Mouse (Mus musculus): ENCODE results near the gene Ermp1. TPM values are rescaled to one million over a fixed set of nuclear protein-coding genes. Genes with fewer than 3 reads are reported as not detected.
A peak's percentile ranks its signal among the peaks of the same experiment; 100 is the strongest.

Ermp1 gene
- total RNA-seq (2021), result 1 to 10 TPM; 6.8 to 8.8 TPM
- long read RNA-seq, experiment 1, full-length matches to known transcripts, result 1 of 1 reads
- long read RNA-seq, experiment 1, partial matches to known transcripts, result 0 of 1 reads
- long read RNA-seq, experiment 1, other reads (novel, unspliced or antisense), result 0 of 1 reads
- long read RNA-seq, experiment 2, full-length matches to known transcripts, result 1 of 3 reads
- long read RNA-seq, experiment 2, partial matches to known transcripts, result 0 of 3 reads
- long read RNA-seq, experiment 2, other reads (novel, unspliced or antisense), result 2 of 3 reads

GRCm38 (mm10) chr19:29647651-29648549 is at the start of gene Ermp1:
Ermp1 (minus strand) TSS chr19:29648415.
- DNase-seq, result peak; percentile 92
- intact Hi-C loops (cut with DNase I; ENCODE audit: low total_unique reads), result no loop called here

GRCm38 (mm10) chr19:29697245-29697874 is 49.1 kb upstream of the Ermp1 start, which contains the start of gene Mlana:
Mlana (plus strand) TSS chr19:29697824.
- DNase-seq, result no peak
- intact Hi-C loops (cut with DNase I; ENCODE audit: low total_unique reads), result no loop called here

- no peak for DNase-seq
- intact Hi-C loops (cut with DNase I; ENCODE audit: low total_unique reads), result no loop called here
Measured at GRCm38 (mm10) chr19:29696840-29697239, 48.6 kb upstream of the Ermp1 start.

- no peak for DNase-seq
- intact Hi-C loops (cut with DNase I; ENCODE audit: low total_unique reads), result no loop called here
Measured at GRCm38 (mm10) chr19:29696309-29696708, 48.1 kb upstream of the Ermp1 start.

GRCm38 (mm10) chr19:29695071-29695470 is 46.9 kb upstream of the Ermp1 start:
- intact Hi-C loops (cut with DNase I; ENCODE audit: low total_unique reads), result no loop called here
- no peak for DNase-seq

- peak; percentile 73 for DNase-seq
- intact Hi-C loops (cut with DNase I; ENCODE audit: low total_unique reads), result loop anchor here (2.0 to 5.0 kb wide), 2 partner anchors 137 to 293 kb away; no protein-coding TSS in a partner anchor
Measured at GRCm38 (mm10) chr19:29683844-29684540, 35.8 kb upstream of the Ermp1 start.

- intact Hi-C loops (cut with DNase I; ENCODE audit: low total_unique reads), result loop anchor here (5.0 kb wide), 1 partner anchor 297 kb away; no protein-coding TSS in a partner anchor
- no peak for DNase-seq
Measured at GRCm38 (mm10) chr19:29680182-29681152, 32.3 kb upstream of the Ermp1 start.

- DNase-seq, result no peak
- intact Hi-C loops (cut with DNase I; ENCODE audit: low total_unique reads), result no loop called here
Measured at GRCm38 (mm10) chr19:29678181-29678778, 30.1 kb upstream of the Ermp1 start.

- DNase-seq, result no peak
- intact Hi-C loops (cut with DNase I; ENCODE audit: low total_unique reads), result no loop called here
Measured at GRCm38 (mm10) chr19:29676479-29677193, 28.4 kb upstream of the Ermp1 start.

GRCm38 (mm10) chr19:29675562-29676078 is 27.4 kb upstream of the Ermp1 start:
- intact Hi-C loops (cut with DNase I; ENCODE audit: low total_unique reads), result no loop called here
- DNase-seq, result no peak

GRCm38 (mm10) chr19:29674946-29675345 is 26.7 kb upstream of the Ermp1 start:
- DNase-seq, result no peak
- intact Hi-C loops (cut with DNase I; ENCODE audit: low total_unique reads), result no loop called here

- no peak for DNase-seq
- intact Hi-C loops (cut with DNase I; ENCODE audit: low total_unique reads), result no loop called here
Measured at GRCm38 (mm10) chr19:29672660-29673059, 24.4 kb upstream of the Ermp1 start.

GRCm38 (mm10) chr19:29671160-29671559 is 22.9 kb upstream of the Ermp1 start:
- DNase-seq, result no peak
- intact Hi-C loops (cut with DNase I; ENCODE audit: low total_unique reads), result no loop called here

- DNase-seq, result no peak
- intact Hi-C loops (cut with DNase I; ENCODE audit: low total_unique reads), result no loop called here
Measured at GRCm38 (mm10) chr19:29670247-29670646, 22.0 kb upstream of the Ermp1 start.

- no peak for DNase-seq
- intact Hi-C loops (cut with DNase I; ENCODE audit: low total_unique reads), result no loop called here
Measured at GRCm38 (mm10) chr19:29668135-29668534, 19.9 kb upstream of the Ermp1 start.

GRCm38 (mm10) chr19:29666965-29667594 is 18.9 kb upstream of the Ermp1 start:
- intact Hi-C loops (cut with DNase I; ENCODE audit: low total_unique reads), result no loop called here
- no peak for DNase-seq

- intact Hi-C loops (cut with DNase I; ENCODE audit: low total_unique reads), result no loop called here
- DNase-seq, result no peak
Measured at GRCm38 (mm10) chr19:29666164-29666563, 17.9 kb upstream of the Ermp1 start.

All from gastrocnemius, postnatal 14 days (tissue).